Mouse (Mus musculus) cortical plate, adult 2 months (tissue): ENCODE data around the gene 4933430I17Rik.

Experiments used
- CTCF ChIP-seq: fragments of 200-500 bp; IDR thresholded peaks from 2 replicates; pipeline ENCODE4 v1.5.1; 2011; ENCODE audit warnings: mild to moderate bottlenecking, control low read depth, low read length; ENCODE audit not compliant: insufficient read depth; ENCODE audit errors: extremely low read depth
- POLR2A ChIP-seq: fragments of 200-500 bp; IDR thresholded peaks from 2 replicates; pipeline ENCODE4 v1.6.1; 2011; ENCODE audit warnings: mild to moderate bottlenecking, low read length, control low read depth; ENCODE audit not compliant: insufficient read depth; ENCODE audit errors: extremely low read depth

DNA sequence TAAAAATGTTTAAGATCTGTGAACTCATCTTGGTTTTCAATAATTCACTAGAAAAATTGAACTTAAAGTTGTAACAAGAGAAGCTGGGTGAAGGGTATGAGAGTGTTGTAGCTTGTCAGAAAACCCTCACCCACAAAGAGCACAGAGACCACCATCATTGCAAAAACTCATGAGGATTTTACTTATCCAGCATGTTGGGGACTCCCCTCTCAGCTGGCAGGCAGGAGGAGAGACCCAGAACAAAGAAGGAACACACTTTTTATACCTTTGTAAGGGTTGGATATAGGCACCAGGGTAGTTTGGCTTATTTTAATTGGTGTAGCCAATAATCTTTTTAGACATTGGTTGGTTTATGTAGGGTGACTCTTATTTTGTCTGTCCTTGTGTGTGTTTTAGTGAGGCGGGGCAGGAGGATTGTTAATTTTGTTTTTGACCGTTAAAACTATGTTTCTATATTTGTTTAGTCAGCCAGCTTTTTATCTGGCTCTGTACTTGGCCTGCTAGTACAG lies 4.2 kb upstream of the 4933430I17Rik start:
- TF ChIP-seq POLR2A, result no peak
- TF ChIP-seq CTCF, result no peak
